Mouse (Mus musculus) midbrain, embryonic 12.5 days (tissue): ENCODE measurements around the gene Slc25a13. TPM values are rescaled to one million over a fixed set of nuclear protein-coding genes. Genes with fewer than 3 reads are reported as not detected.
A peak's percentile ranks its signal among the peaks of the same experiment; 100 is the strongest.
"Not testable (repeated sequence)": the region's sequence is repeated elsewhere in the genome, so short reads cannot be mapped to it uniquely, and the experiment has no call there.

Experiments
- ATAC-seq: fragments of 200-750 bp; cut with Nextera tagmentation; 2 replicates; pipeline ENCODE4 v1.8.0; 2017; ENCODE audit warnings: low read depth, moderate TSS enrichment, moderate library complexity; ENCODE audit not compliant: low FRiP score
- H3K27ac ChIP-seq: fragments of 300-500 bp; sonication (generic); replicated peaks from 2 replicates; pipeline ENCODE4 v1.5.1; 2016; ENCODE audit warnings: mild to moderate bottlenecking
- H3K27me3 ChIP-seq: fragments of 300-500 bp; sonication (generic); 2 replicates; pipeline ENCODE4 v1.6.1; 2016; ENCODE audit warnings: mild to moderate bottlenecking
- H3K36me3 ChIP-seq: fragments of 300-500 bp; sonication (generic); 2 replicates; pipeline ENCODE4 v1.6.1; 2016
- H3K4me1 ChIP-seq: fragments of 300-500 bp; sonication (generic); 2 replicates; pipeline ENCODE4 v1.6.1; 2016
- H3K4me2 ChIP-seq: fragments of 300-500 bp; sonication (generic); replicated peaks from 2 replicates; pipeline ENCODE4 v1.6.1; 2016; ENCODE audit warnings: mild to moderate bottlenecking, moderate library complexity
- H3K4me3 ChIP-seq: fragments of 300-500 bp; sonication (generic); 2 replicates; pipeline ENCODE4 v1.5.1; 2016; ENCODE audit warnings: mild to moderate bottlenecking
- H3K9ac ChIP-seq: fragments of 300-500 bp; sonication (generic); replicated peaks from 2 replicates; pipeline ENCODE4 v1.6.1; 2016; ENCODE audit warnings: mild to moderate bottlenecking, moderate library complexity
- H3K9me3 ChIP-seq: fragments of 300-500 bp; sonication (generic); 2 replicates; pipeline ENCODE4 v1.6.1; 2016; ENCODE audit warnings: mild to moderate bottlenecking
- WGBS: fragments of 180-500 bp; shearing (Covaris S2); methylation state at CpG from one replicate; pipeline ENCODE4 v1.1.7; 2016; 5-methylcytosine and 5-hydroxymethylcytosine counted together
- polyA plus RNA-seq: library from polyadenylated mRNA; unstranded; fragments of >200 nt; fragmentation: Nextera tagmentation; extraction: Ambion mirVana; gene quantifications from 2 replicates; pipeline ENCODE4 v1.2.1, GENCODE M21; 2016

Slc25a13 gene
- polyA plus RNA-seq, 1 experiment from 2014 or later, result 23.6 TPM

DNA sequence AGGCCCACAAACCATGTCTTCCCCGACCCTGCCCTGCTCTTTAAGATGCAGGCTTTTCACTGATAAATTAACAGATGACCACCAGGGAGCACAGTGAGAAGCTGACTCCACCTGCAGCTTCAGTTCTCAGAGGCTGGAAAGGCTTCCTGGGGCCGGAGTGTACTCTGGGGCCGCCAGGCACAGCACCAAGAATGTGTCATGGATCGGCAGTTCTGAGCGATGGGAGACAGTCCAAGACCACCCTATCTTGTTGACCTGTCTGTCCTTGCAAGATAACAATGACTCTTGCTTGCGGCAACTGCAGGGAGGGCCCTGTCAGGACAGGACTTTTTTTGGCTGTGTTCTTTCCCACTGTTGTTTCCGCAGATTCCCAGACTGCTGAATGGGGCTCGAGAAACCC, 33.4 kb downstream of the Slc25a13 start:
- peaks cover 9% of the 10 kb centered on the region for H3K36me3 ChIP-seq
- H3K4me3 ChIP-seq, result no peak overlapping the region
- no peak overlapping the region for H3K27ac ChIP-seq
- no peak overlapping the region for H3K4me2 ChIP-seq
- no peaks in the 10 kb centered on the region for H3K9me3 ChIP-seq
- no peaks in the 10 kb centered on the region for H3K4me1 ChIP-seq
- no peak overlapping the region for H3K9ac ChIP-seq
- H3K27me3 ChIP-seq, result no peaks in the 10 kb centered on the region
- 69% methylated on average over 8 of the region's 8 CpGs for WGBS
- no peak for ATAC-seq

- WGBS, result 96% methylated on average over 7 of the region's 7 CpGs
- Histone ChIP-seq H3K4me3 (no peak overlapping the region), H3K4me2 (no peak overlapping the region), H3K36me3 (peaks cover 12% of the 10 kb centered on the region), H3K27me3 (no peaks in the 10 kb centered on the region), H3K9ac (no peak overlapping the region), H3K9me3 (no peaks in the 10 kb centered on the region), H3K4me1 (no peaks in the 10 kb centered on the region), H3K27ac (no peak overlapping the region)
- ATAC-seq, result no peak
These were observed 34.8 kb downstream of the Slc25a13 start for GRCm38 (mm10) chr6:6182191-6182590.

GRCm38 (mm10) chr6:6178341-6178740, 38.6 kb downstream of the Slc25a13 start:
- Histone ChIP-seq H3K36me3 (peaks cover 12% of the 10 kb centered on the region), H3K4me1 (peaks cover 19% of the 10 kb centered on the region)
- not testable (repeated sequence) for H3K27me3 ChIP-seq, H3K9ac ChIP-seq, H3K4me3 ChIP-seq, ATAC-seq, H3K4me2 ChIP-seq, H3K9me3 ChIP-seq, H3K27ac ChIP-seq
- 87% methylated on average over 15 of the region's 15 CpGs for WGBS

GRCm38 (mm10) chr6:6175350-6175971, 41.5 kb downstream of the Slc25a13 start:
- H3K4me2 ChIP-seq, result no peak overlapping the region
- H3K9ac ChIP-seq, result no peak overlapping the region
- H3K9me3 ChIP-seq, result no peaks in the 10 kb centered on the region
- 35% methylated on average over 5 of the region's 5 CpGs for WGBS
- H3K27ac ChIP-seq, result no peak overlapping the region
- H3K27me3 ChIP-seq, result no peaks in the 10 kb centered on the region
- H3K4me3 ChIP-seq, result no peak overlapping the region
- peaks cover 12% of the 10 kb centered on the region for H3K36me3 ChIP-seq
- ATAC-seq, result peak; percentile 63
- H3K4me1 ChIP-seq, result peaks cover 26% of the 10 kb centered on the region

DNA sequence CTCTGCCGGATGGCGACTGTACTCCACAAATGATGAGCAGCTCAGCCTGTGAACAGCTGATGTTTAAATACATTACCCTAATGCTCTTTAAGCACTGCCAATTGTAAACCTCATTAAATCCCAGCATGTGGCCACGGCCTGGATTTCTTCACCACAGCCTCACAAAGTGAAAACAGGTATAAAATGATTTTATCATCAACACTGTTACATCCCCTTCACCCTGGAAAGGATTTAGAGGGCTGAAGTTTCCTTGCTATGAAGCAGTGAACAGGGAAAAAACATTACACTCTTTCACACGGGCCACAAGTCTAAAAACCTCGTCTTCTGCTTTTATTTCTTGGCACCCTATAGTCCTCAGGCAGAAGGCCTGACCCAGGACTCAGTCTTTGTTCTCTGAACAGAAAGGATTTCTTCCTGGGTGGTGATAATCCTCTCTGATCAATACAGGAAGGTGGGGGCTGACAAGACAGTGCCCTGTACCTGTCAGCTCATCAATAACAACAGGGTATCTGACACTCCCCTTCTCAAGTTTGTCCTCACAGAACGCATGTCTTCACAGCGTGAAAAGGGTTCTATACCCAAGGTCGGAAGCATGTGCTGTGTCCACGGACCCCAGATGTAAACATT, 42.9 kb downstream of the Slc25a13 start:
- 13% methylated on average over 9 of the region's 9 CpGs for WGBS
- peak overlapping the region; percentile 7; the same call in 1 of the 2 replicates for H3K4me2 ChIP-seq
- no peaks in the 10 kb centered on the region for H3K27me3 ChIP-seq
- peak overlapping the region; percentile 49 for H3K27ac ChIP-seq
- H3K9ac ChIP-seq, result no peak overlapping the region
- ATAC-seq, result peak; percentile 73
- H3K36me3 ChIP-seq, result peaks cover 8% of the 10 kb centered on the region
- peaks cover 31% of the 10 kb centered on the region for H3K4me1 ChIP-seq
- H3K4me3 ChIP-seq, result no peak overlapping the region
- H3K9me3 ChIP-seq, result no peaks in the 10 kb centered on the region

DNA sequence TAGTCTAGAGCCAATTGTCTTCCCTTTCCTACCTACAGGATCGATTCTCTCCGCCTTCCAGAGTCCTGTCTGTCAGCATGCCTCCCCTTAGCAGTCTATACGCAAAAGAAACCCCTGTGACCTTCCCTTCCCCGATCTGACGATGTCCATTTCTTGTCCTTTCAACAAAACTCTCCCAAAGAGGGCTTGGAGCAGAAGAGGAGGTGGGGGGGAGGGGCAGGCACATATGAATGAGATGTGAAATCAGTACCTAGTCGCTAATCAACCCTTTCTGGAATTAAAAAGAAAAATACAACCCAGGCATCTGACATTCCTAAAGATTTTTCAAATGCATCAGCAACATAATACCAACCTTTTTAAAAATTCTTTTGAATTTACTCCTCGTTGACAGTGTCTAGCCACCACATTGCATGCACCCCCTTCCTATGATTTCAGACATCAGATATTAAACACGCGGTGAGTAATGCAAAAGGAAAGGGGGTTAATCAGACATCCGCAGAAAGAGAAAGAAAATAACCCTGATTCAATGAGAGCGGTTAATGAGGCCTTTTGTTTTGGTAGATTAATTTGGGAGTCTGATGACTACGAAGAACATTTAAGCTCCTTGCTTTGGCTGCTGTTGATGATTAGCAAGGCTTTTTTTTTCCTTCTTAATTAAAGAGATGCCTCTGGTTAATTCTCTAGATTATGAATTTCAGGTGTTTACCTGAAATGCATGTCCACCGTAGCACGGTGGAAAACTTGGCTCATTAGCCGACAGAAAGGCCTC, 43.6 kb downstream of the Slc25a13 start:
- Histone ChIP-seq H3K4me3 (no peak overlapping the region), H3K27me3 (no peaks in the 10 kb centered on the region), H3K36me3 (peaks cover under 1% of the 10 kb centered on the region; the same call in 1 of the 2 replicates), H3K9me3 (no peaks in the 10 kb centered on the region), H3K4me2 (peak overlapping the region; percentile 7; the same call in 1 of the 2 replicates), H3K27ac (no peak overlapping the region), H3K4me1 (peaks cover 38% of the 10 kb centered on the region), H3K9ac (no peak overlapping the region)
- no peak for ATAC-seq
- 18% methylated on average over 15 of the region's 15 CpGs for WGBS

DNA sequence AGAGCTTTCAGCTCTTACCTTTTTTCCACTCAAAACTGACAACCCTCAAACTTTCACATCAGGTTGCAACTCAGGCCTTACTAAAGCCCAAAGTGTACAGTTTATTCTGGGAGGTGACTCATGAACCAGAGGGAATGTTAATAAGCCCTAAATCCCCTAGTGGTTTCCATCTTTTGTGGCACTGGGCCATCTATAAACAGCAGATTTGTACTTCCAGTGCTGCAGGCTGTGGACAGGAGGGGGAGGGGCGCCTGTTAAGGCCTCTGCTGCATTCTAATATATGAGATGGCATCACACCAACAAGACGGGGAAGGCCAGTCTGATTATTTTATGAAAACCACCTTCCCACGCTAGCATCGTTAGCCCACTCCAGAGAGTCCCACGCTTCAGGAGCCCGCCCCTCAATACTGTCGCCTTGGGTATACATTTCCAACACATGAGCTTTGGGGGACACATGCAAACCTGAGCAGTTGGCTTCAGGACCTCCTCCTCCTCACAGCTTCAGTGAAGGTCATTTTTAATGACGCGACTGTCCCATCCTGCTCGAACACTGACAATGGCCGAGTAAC, 48.3 kb downstream of the Slc25a13 start:
- H3K4me1 ChIP-seq, result peaks cover 35% of the 10 kb centered on the region
- H3K4me2 ChIP-seq, result no peak overlapping the region
- no peaks in the 10 kb centered on the region for H3K9me3 ChIP-seq
- no peak overlapping the region for H3K4me3 ChIP-seq
- ATAC-seq, result peak; percentile 48; the same call in 1 of the 2 replicates
- 0 out of 2 replicates have a peak, but pooled peaks cover 4% of the 10 kb centered on the region for H3K27me3 ChIP-seq
- 63% methylated on average over 11 of the region's 11 CpGs for WGBS
- no peak overlapping the region for H3K9ac ChIP-seq
- H3K36me3 ChIP-seq, result no peaks in the 10 kb centered on the region
- H3K27ac ChIP-seq, result no peak overlapping the region

DNA sequence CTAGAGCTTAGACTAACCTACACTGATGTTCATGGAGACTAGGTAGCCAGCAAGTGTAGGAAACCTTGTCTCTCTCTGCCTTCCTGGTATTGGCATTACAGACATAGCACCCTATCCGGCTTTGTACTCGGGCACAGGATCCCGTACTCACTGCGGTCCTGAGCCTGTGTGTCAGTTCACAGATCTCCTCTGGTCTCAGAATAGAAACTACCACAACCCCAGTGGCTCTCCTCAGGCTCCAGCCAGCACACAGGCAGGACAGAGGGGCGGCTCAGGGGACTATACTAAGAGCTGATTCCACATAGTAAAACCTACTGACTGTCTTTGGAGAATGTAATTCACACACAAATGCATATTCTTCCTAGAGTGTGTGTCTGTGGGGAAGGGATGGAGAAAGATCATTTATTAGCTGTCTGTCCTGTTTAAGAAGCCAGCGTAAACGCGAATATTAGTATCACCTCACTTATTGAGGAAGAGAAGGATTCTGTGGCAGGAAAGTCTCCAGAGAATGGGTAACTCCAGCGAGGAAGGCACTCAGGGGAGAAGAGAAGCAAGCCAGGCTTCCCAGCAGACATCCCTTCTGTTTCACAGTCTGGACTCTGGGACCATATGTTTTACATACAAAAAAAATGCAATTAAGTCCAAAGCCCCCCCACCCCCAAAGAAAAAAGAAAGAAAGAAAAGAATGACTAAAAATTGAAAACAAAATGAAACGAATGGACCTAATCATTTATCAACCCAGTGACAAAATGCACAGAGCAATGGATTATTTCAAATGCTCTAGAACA, 49.4 kb downstream of the Slc25a13 start:
- H3K27me3 ChIP-seq, result 0 out of 2 replicates have a peak, but pooled peaks cover 4% of the 10 kb centered on the region
- H3K27ac ChIP-seq, result no peak overlapping the region
- no peak overlapping the region for H3K4me3 ChIP-seq
- H3K4me2 ChIP-seq, result no peak overlapping the region
- H3K36me3 ChIP-seq, result no peaks in the 10 kb centered on the region
- no peak for ATAC-seq
- H3K9ac ChIP-seq, result no peak overlapping the region
- H3K9me3 ChIP-seq, result no peaks in the 10 kb centered on the region
- peaks cover 35% of the 10 kb centered on the region for H3K4me1 ChIP-seq
- 90% methylated on average over 10 of the region's 10 CpGs for WGBS

- H3K27ac ChIP-seq, result 0 out of 2 replicates have a peak overlapping the region, but pooled peaks have one; percentile 52
- 45% methylated on average over 7 of the region's 7 CpGs for WGBS
- H3K4me3 ChIP-seq, result no peak overlapping the region
- H3K4me1 ChIP-seq, result peaks cover 43% of the 10 kb centered on the region
- no peaks in the 10 kb centered on the region for H3K36me3 ChIP-seq
- peak; percentile 74 for ATAC-seq
- no peaks in the 10 kb centered on the region for H3K9me3 ChIP-seq
- H3K27me3 ChIP-seq, result 0 out of 2 replicates have a peak, but pooled peaks cover 13% of the 10 kb centered on the region
- no peak overlapping the region for H3K9ac ChIP-seq
- no peak overlapping the region for H3K4me2 ChIP-seq
These were observed 53.9 kb downstream of the Slc25a13 start for GRCm38 (mm10) chr6:6162993-6163623.

DNA sequence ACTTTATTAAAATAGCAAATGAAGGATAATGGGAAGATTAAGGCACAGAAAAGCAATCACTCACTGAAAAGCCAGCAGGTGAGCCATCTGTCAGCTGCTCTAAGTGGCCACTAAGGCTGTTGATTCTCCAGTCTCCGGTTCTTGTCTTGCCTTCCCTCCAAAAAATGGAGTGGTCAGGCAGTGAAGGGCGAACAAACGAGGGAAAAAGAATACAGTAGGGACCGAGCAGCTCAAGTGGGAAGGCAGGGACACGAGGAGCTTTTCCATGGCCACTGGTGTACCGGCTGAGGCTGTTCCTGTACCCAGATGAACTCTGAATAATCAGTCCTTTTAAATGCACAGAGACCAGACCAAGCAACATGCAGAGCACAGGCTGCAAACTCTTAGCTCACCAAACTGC, 54.8 kb downstream of the Slc25a13 start:
- Histone ChIP-seq H3K27me3 (0 out of 2 replicates have a peak, but pooled peaks cover 13% of the 10 kb centered on the region), H3K4me2 (no peak overlapping the region), H3K27ac (peak overlapping the region; percentile 52), H3K4me3 (no peak overlapping the region), H3K36me3 (no peaks in the 10 kb centered on the region), H3K9ac (no peak overlapping the region), H3K4me1 (peaks cover 37% of the 10 kb centered on the region), H3K9me3 (no peaks in the 10 kb centered on the region)
- peak; percentile 18; the same call in 1 of the 2 replicates for ATAC-seq
- 20% methylated on average over 6 of the region's 6 CpGs for WGBS
